Mouse (Mus musculus): ENCODE data around the gene Psenen.

The Psenen gene

GRCm38 (mm10) chr7:30588676-30589434 is 25.4 kb upstream of the Psenen start, which contains the start of gene Kmt2b:
Kmt2b (minus strand) TSS chr7:30588726.
- DNase-seq, result peak; percentile 96

GRCm38 (mm10) chr7:30587842-30588667 is 24.6 kb upstream of the Psenen start:
- DNase-seq, result peak; percentile 70

GRCm38 (mm10) chr7:30586455-30587020 is 23.1 kb upstream of the Psenen start:
- peak; percentile 33 for DNase-seq

GRCm38 (mm10) chr7:30585170-30585569 is 21.7 kb upstream of the Psenen start:
- DNase-seq, result peak; percentile 16

GRCm38 (mm10) chr7:30584339-30584738 is 20.9 kb upstream of the Psenen start:
- peak; percentile 8 for DNase-seq

- peak; percentile 11 for DNase-seq
These were observed 18.1 kb upstream of the Psenen start for GRCm38 (mm10) chr7:30581547-30581946.

GRCm38 (mm10) chr7:30579950-30580349 is 16.5 kb upstream of the Psenen start:
- DNase-seq, result no peak

- DNase-seq, result peak; percentile 71
These were observed 9.5 kb upstream of the Psenen start for GRCm38 (mm10) chr7:30572969-30573368.

- DNase-seq, result no peak
These were observed 9.0 kb upstream of the Psenen start for GRCm38 (mm10) chr7:30572389-30572788.

GRCm38 (mm10) chr7:30567555-30567954 is 4.1 kb upstream of the Psenen start:
- no peak for DNase-seq

- DNase-seq, result peak; percentile 14
These were observed 2.6 kb upstream of the Psenen start for GRCm38 (mm10) chr7:30566033-30566432.

- peak; percentile 13 for DNase-seq
These were observed 1.6 kb upstream of the Psenen start, which contains the start of gene Igflr1 for GRCm38 (mm10) chr7:30564970-30565571. Igflr1 (plus strand) TSS chr7:30565427.

- DNase-seq, result no peak
These were observed 466 bp upstream of the Psenen start for GRCm38 (mm10) chr7:30563906-30564280.

GRCm38 (mm10) chr7:30562526-30563116 is 806 bp downstream of the Psenen start:
- no peak for DNase-seq

- DNase-seq, result no peak
These were observed 3.1 kb downstream of the Psenen start for GRCm38 (mm10) chr7:30560296-30560695.

- DNase-seq, result peak; percentile 98
These were observed 3.9 kb downstream of the Psenen start, which contains the start of gene Lin37 for GRCm38 (mm10) chr7:30559443-30559954. Lin37 (minus strand) TSS chr7:30559838.

- no peak for DNase-seq
These were observed 4.6 kb downstream of the Psenen start for GRCm38 (mm10) chr7:30558656-30559442.

- DNase-seq, result no peak
These were observed 5.4 kb downstream of the Psenen start for GRCm38 (mm10) chr7:30557901-30558514.

GRCm38 (mm10) chr7:30556894-30557536 is 6.4 kb downstream of the Psenen start:
- DNase-seq, result no peak

- no peak for DNase-seq
These were observed 9.4 kb downstream of the Psenen start for GRCm38 (mm10) chr7:30553810-30554584.

Measured in cerebellum, adult 8-10 months (tissue).